Mouse (Mus musculus) limb, embryonic 11.5 days (tissue): ENCODE data around the gene Fam135a. TPM values are rescaled to one million over a fixed set of nuclear protein-coding genes. Genes with fewer than 3 reads are reported as not detected.

ENCODE experiments used
- ATAC-seq: fragments of 200-750 bp; cut with Nextera tagmentation; 2 replicates; pipeline ENCODE4 v1.8.0; 2017; ENCODE audit warnings: low read depth; ENCODE audit not compliant: insufficient number of reproducible peaks, low FRiP score, low TSS enrichment
- DNase-seq: peaks from one replicate; pipeline ENCODE4 v3.0.0-alpha.2; 2015; ENCODE audit warnings: low spot score
- H3K27ac ChIP-seq: fragments of 300-500 bp; sonication (generic); replicated peaks from 2 replicates; pipeline ENCODE4 v1.5.1; 2014; ENCODE audit warnings: low read depth, mild to moderate bottlenecking, low read length
- H3K27me3 ChIP-seq: fragments of 300-500 bp; sonication (generic); 2 replicates; pipeline ENCODE4 v1.6.1; 2014; ENCODE audit warnings: mild to moderate bottlenecking, low read length, mixed read lengths; ENCODE audit not compliant: control insufficient read depth, insufficient read depth
- H3K36me3 ChIP-seq: fragments of 300-500 bp; sonication (generic); 2 replicates; pipeline ENCODE4 v1.6.1; 2014; ENCODE audit warnings: mild to moderate bottlenecking, low read length, moderate library complexity, mixed read lengths; ENCODE audit not compliant: control insufficient read depth, insufficient read depth
- H3K4me1 ChIP-seq: fragments of 300-500 bp; sonication (generic); 2 replicates; pipeline ENCODE4 v1.6.1; 2014; ENCODE audit warnings: low read length, mixed read lengths; ENCODE audit not compliant: control insufficient read depth, insufficient read depth
- H3K4me2 ChIP-seq: fragments of 300-500 bp; sonication (generic); 2 replicates; pipeline ENCODE4 v1.6.1; 2014; ENCODE audit warnings: low read depth, mild to moderate bottlenecking, moderate library complexity; ENCODE audit not compliant: severe bottlenecking
- H3K4me3 ChIP-seq: fragments of 300-500 bp; sonication (generic); 2 replicates; pipeline ENCODE4 v1.5.1; 2014; ENCODE audit warnings: low read depth, low read length
- H3K9ac ChIP-seq: fragments of 300-500 bp; sonication (generic); 2 replicates; pipeline ENCODE4 v1.6.1; 2014; ENCODE audit warnings: mild to moderate bottlenecking, low read length
- H3K9me3 ChIP-seq: fragments of 300-500 bp; sonication (generic); 2 replicates; pipeline ENCODE4 v1.6.1; 2016; ENCODE audit warnings: low read length; ENCODE audit not compliant: control insufficient read depth
- WGBS: fragments of 180-500 bp; shearing (Covaris S2); extraction: QIAGEN DNeasy Blood & Tissue Kit; methylation state at CpG from one replicate; pipeline ENCODE4 v1.1.7; 2014; 5-methylcytosine and 5-hydroxymethylcytosine counted together
- polyA plus RNA-seq: library from polyadenylated mRNA; unstranded; fragments of >200 nt; fragmentation: Nextera tagmentation; extraction: Ambion mirVana; gene quantifications from 2 replicates; pipeline ENCODE4 v1.2.1, GENCODE M21; 2014

The Fam135a gene
- polyA plus RNA-seq: 35.3 and 36.4 TPM in 2 replicates

DNA sequence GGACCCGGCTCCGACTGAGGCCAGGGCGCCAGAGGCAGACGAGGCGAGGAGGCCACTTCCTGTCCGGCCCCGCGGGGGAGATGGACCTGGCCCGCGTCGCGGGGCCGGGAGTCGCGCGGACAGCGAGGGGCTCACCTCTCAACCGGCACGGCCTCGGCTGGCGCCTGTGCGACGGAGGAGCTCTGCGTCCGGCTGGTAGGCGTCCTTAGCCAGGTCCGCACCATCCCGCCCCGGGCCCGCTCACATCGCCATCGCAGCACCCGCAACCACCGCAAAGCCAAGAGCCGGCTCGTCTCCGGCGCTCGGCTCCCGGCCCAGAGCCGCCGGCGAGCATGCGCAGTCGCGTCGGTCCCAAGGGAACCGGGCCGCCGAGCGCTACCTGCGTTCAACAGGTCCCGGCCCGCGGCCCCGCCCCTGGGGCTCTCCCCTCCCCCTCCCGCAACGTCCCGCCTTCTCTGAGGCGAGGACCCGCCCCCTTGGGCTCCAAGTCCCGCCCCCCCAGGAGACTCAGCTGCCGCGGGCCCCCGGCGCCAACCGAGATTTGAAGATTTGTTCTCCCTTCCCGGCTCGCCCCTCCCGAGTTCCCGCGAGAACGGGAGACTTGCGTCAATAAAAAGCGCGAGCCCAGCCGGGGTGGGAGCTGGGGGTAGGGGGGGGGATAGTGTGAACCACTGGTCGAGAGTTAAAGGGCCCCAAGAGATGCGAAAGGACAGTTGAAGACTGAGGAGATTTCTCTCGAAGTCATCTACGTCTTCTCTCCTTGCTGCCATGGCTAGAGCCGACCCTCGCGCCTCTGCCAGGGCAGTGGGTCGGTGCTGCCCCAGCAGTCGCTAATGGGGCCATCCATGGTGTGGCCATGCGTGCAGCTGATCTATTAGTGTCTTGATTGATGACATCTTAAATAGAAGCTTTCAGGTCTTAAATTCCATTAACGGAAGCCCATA lies at the start of gene Fam135a:
Fam135a (minus strand) TSS at position 416 of the 944 bp plus-strand sequence.
- H3K27ac ChIP-seq: peak within 1 kb of the TSS; percentile 36; the same call in 1 of the 2 replicates
- H3K4me2 ChIP-seq: peak within 1 kb of the TSS; percentile 75
- ATAC-seq: peak; percentile 92
- H3K4me3 ChIP-seq: peak within 1 kb of the TSS; percentile 87
- no peaks in the 10 kb centered on the region for H3K4me1 ChIP-seq
- WGBS: under 1% methylated on average over 80 of the region's 88 CpGs
- peak; percentile 99 for DNase-seq
- H3K36me3 ChIP-seq: no peaks in the 10 kb centered on the region
- H3K27me3 ChIP-seq: no peaks in the 10 kb centered on the region
- peak within 1 kb of the TSS; percentile 91 for H3K9ac ChIP-seq
- no peaks in the 10 kb centered on the region for H3K9me3 ChIP-seq

DNA sequence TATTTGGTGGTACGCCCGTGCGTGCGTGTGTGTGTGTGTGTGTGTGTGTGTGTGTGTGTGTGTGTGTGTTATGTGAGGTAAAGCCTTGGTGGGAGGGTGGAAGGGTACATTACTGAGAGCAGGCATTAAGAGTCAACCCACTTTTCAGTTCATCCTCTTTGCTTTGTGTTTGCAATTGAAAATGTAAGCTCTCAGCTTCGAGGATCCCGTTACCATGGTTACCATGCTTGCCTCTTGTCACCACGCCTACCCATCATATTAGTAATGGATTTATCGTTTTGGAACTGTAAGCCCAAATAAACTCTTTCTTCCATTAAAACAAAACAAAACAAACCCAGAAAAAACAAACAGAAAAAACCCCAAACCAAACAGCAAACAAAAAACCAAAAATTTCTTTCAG lies 43.4 kb upstream of the Fam135a start:
- ATAC-seq: no peak
- H3K9ac ChIP-seq: no peak overlapping the region
- no peaks in the 10 kb centered on the region for H3K4me1 ChIP-seq
- H3K9me3 ChIP-seq: no peaks in the 10 kb centered on the region
- no peak overlapping the region for H3K27ac ChIP-seq
- H3K4me2 ChIP-seq: no peak overlapping the region
- H3K4me3 ChIP-seq: no peak overlapping the region
- DNase-seq: no peak
- WGBS: 90% methylated on average over 8 of the region's 8 CpGs
- no peaks in the 10 kb centered on the region for H3K27me3 ChIP-seq
- H3K36me3 ChIP-seq: no peaks in the 10 kb centered on the region

DNA sequence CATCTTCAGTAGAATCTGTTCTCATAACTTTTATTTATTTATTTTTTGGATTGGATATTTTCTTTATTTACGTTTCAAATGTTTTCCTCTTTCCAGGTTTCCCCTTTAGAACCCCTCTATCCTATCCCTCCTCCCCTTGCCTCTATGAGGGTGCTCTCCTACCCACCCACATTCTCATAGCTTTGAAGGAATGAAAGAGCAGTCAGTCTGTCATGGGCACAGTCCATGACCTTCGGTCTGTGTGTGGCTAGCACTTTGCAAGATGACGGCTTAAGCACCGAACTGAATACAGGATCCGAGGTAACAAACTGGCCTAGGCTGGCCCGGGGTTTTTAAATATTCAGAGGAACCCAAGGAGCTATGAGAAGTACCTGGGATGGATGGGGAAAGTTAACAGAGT lies 40.4 kb upstream of the Fam135a start:
- Histone ChIP-seq H3K4me2 (no peak overlapping the region), H3K4me1 (no peaks in the 10 kb centered on the region), H3K27ac (no peak overlapping the region), H3K27me3 (no peaks in the 10 kb centered on the region), H3K36me3 (no peaks in the 10 kb centered on the region), H3K4me3 (no peak overlapping the region), H3K9me3 (no peaks in the 10 kb centered on the region), H3K9ac (no peak overlapping the region)
- WGBS: 78% methylated on average over 6 of the region's 6 CpGs
- ATAC-seq (no peak), DNase-seq (no peak)

DNA sequence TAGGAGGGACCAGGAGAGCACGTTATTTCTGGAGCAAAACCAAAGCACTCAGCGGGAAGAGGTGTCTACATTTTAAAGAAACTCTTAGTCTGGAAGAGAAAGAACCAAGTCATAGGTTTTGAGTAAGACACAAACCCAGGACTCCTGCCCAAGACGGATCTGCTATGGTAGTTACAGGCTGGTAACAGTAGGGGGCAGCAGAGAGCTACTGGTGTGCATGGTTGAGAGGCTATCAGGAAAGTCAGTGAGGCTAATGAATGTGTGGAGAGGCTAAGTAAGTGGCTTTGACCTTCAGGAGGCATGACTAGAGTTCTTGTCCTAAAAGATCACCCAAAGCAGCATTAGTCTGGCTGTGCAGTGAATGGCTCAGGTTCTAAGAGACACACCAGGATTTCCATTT lies 37.0 kb upstream of the Fam135a start:
- Histone ChIP-seq H3K36me3 (no peaks in the 10 kb centered on the region), H3K4me2 (no peak overlapping the region), H3K9ac (no peak overlapping the region), H3K27me3 (no peaks in the 10 kb centered on the region), H3K4me3 (no peak overlapping the region), H3K9me3 (no peaks in the 10 kb centered on the region), H3K27ac (no peak overlapping the region), H3K4me1 (no peaks in the 10 kb centered on the region)
- 5% methylated on average over 3 of the region's 3 CpGs for WGBS
- ATAC-seq (no peak; the same call in 1 of the 2 replicates), DNase-seq (peak; percentile 83)

DNA sequence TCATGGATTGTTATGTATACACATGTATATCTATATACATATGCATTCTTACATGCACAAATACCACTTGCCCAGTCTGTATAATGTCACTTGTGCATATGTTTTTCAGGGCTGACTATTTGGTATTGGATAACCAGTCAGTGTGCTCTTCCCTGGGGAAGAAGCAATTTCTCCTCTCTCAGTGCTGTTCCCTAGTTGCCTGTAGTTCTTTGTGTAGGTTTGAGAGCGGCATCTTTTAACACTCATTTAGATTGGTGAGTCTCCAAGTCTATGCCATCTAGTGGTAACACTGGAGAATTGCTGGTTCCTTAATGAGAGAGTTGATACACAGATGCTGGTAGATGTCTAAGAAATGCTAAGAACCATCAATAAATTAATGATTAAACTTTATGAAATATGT lies 34.7 kb upstream of the Fam135a start:
- Histone ChIP-seq H3K27me3 (no peaks in the 10 kb centered on the region), H3K4me2 (no peak overlapping the region), H3K9me3 (no peaks in the 10 kb centered on the region), H3K4me1 (no peaks in the 10 kb centered on the region), H3K36me3 (no peaks in the 10 kb centered on the region), H3K27ac (no peak overlapping the region), H3K4me3 (no peak overlapping the region), H3K9ac (no peak overlapping the region)
- WGBS: 0% methylated on average over 1 of the region's 1 CpGs
- no peak for DNase-seq
- no peak for ATAC-seq

DNA sequence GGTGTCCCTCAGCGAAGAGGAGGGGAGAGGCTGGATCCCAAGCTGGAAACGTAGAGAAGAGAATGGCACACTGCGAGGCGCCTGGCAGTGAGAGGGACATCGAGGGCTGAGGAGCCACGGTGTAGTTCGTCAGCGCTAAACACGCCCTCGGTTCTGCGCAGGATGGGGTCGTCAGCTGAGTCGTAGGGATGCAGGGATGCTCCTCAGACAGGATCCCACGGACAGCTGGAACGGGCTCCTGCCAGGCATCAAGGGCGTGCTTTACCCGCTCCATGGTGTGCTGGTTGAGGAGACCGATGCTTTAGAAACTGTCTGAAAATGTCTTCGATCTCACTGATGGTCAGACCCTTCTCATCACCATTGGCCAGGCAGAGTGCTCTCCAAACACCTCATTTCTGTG lies 33.7 kb upstream of the Fam135a start:
- Histone ChIP-seq H3K27ac (no peak overlapping the region), H3K4me3 (no peak overlapping the region), H3K9me3 (no peaks in the 10 kb centered on the region), H3K4me2 (no peak overlapping the region), H3K9ac (no peak overlapping the region), H3K27me3 (no peaks in the 10 kb centered on the region), H3K4me1 (no peaks in the 10 kb centered on the region), H3K36me3 (no peaks in the 10 kb centered on the region)
- DNase-seq (no peak), ATAC-seq (no peak)
- WGBS: 44% methylated on average over 19 of the region's 19 CpGs

DNA sequence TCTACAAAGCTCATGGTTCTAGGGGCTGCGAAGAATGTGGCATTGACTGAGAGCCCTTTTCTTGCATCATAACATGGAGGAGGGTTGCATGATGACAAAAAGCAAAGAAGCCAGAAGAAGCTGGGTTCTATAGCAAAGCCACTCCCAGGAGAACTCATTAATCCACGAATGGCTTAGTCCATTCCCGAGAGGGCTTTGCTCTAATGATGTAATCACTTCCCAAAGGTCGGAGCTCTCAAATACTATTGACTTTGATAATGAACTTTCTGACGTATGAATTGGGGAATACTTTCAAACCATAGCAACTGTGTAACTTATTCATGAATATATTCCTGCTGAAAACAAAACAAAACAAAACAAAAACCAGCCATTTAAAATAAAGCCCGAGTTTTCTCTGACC lies 27.7 kb upstream of the Fam135a start:
- no peak overlapping the region for H3K4me2 ChIP-seq
- no peaks in the 10 kb centered on the region for H3K9me3 ChIP-seq
- no peaks in the 10 kb centered on the region for H3K4me1 ChIP-seq
- H3K27me3 ChIP-seq: no peaks in the 10 kb centered on the region
- H3K27ac ChIP-seq: no peak overlapping the region
- H3K36me3 ChIP-seq: no peaks in the 10 kb centered on the region
- no peak overlapping the region for H3K9ac ChIP-seq
- ATAC-seq (no peak), DNase-seq (no peak)
- no peak overlapping the region for H3K4me3 ChIP-seq
- 66% methylated on average over 6 of the region's 6 CpGs for WGBS

DNA sequence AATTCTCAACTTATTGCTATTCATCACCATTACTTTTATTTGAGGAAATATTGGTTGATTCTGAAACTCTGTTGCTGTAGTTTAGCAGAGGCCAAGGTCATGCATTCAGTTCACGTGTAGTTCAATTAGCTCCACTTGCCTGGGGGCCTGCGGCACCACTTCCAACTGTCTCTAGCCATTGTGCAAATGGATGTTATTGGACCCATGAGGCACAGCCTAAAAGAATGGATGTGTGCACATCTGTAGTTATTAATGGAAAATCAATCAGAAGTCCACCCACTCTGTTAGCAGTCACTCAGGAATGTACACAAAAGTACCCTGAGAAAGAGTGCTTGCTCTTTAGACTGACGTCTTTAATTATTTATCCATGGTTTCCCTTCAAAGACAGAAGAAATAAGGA lies 24.5 kb upstream of the Fam135a start:
- Histone ChIP-seq H3K9ac (no peak overlapping the region), H3K36me3 (no peaks in the 10 kb centered on the region), H3K27ac (no peak overlapping the region), H3K4me1 (no peaks in the 10 kb centered on the region), H3K27me3 (no peaks in the 10 kb centered on the region), H3K9me3 (no peaks in the 10 kb centered on the region), H3K4me3 (no peak overlapping the region), H3K4me2 (no peak overlapping the region)
- WGBS: 79% methylated on average over 3 of the region's 3 CpGs
- ATAC-seq (no peak), DNase-seq (no peak)
